Comparison of ENCODE assay signal across 9 mouse cellular contexts in the genomic region with DNA sequence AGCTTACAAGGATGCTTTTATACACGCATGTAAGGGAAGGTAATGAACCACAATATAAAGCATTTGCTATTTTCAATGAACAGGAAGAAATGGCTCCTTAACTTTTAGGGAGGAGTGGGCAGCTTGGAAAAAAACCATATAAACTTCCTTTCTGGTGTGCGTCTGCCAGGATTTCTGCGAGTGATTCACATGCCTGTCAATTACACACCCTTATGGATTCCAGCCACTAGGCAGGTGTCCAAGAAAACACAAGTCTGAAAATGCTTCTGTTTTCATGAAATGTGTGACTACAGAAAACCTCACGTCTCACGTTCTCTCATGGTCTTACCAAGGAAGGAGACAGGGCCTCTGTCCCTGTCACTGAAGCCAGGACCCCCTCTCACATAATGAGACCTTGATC.
DNase-seq lines count a peak whose midpoint lies in the region; ATAC-seq lines count a peak whose summit lies in the region.
"Had no signal": no experiment of that assay in that cellular context is flagged by ENCODE, and none has a peak within 500 bp of the region (broad histone marks: within the 10 kb centered on the region; RNA-seq: fewer than 3 reads in every experiment).

No protein-coding gene starts in this region.

- H3K36me3 ChIP-seq in hindbrain, embryonic 16.5 days (ENCODE audit: control insufficient read depth, insufficient read depth, low read length): no peaks in the 10 kb centered on the region

- ATAC-seq in cerebellum, adult (ENCODE audit: insufficient number of reproducible peaks, low FRiP score, low TSS enrichment): no peak
- no peak for ATAC-seq in hindbrain, embryonic 16.5 days

- peaks cover 3% of the 10 kb centered on the region; the same call in 1 of the 2 replicates for H3K4me1 ChIP-seq in hindbrain, embryonic 16.5 days (ENCODE audit: control insufficient read depth, insufficient read depth, low read depth, low read length)

- H3K4me2 ChIP-seq in hindbrain, embryonic 16.5 days (ENCODE audit: low read length): no peak overlapping the region

- H3K9ac ChIP-seq in hindbrain, embryonic 16.5 days (ENCODE audit: low read depth, low read length): no peak overlapping the region

- 46% methylated on average over 5 of the region's 5 CpGs for WGBS in hindbrain, embryonic 16.5 days

- H3K4me3 ChIP-seq in hindbrain, embryonic 16.5 days (ENCODE audit: low read length): no peak overlapping the region

- no peak overlapping the region for H3K27ac ChIP-seq in hindbrain, embryonic 16.5 days (ENCODE audit: low read depth, low read length)

- H3K9me3 ChIP-seq in hindbrain, embryonic 16.5 days (ENCODE audit: control insufficient read depth, low read length): no peaks in the 10 kb centered on the region

- DNase-seq in cerebellum, postnatal 14 days: peak; percentile 39 to 51
- DNase-seq in left cerebral cortex, adult 18-20 months (ENCODE audit: low spot score in 2 of 2): peak; percentile 44 to 62
- no peak for DNase-seq in left cerebral cortex, adult 11 months (ENCODE audit: low spot score)
- DNase-seq in brain, adult 2 months (ENCODE audit: low read depth, low spot score): peak; percentile 76
- peak; percentile 34 for DNase-seq in lung, postnatal 14 days
- DNase-seq in kidney, postnatal 36 days: no peak
- DNase-seq: thymus, adult 18-20 months had no signal

- H3K27me3 ChIP-seq in hindbrain, embryonic 16.5 days (replicated peaks; ENCODE audit: control insufficient read depth, insufficient read depth, low read length): no peaks in the 10 kb centered on the region

Comparison
In these comparisons a context has a peak if more than half of its experiments do, and no peak if none do; other contexts are left out.
1. DNase-seq: peak in cerebellum, postnatal 14 days (2 of 2), left cerebral cortex, adult 18-20 months (2 of 2), brain, adult 2 months (single experiment) and lung, postnatal 14 days (single experiment); none in left cerebral cortex, adult 11 months (single experiment) and kidney, postnatal 36 days (0 of 2).